Mouse (Mus musculus): ENCODE results near the gene Gpn1.
"Not testable (repeated sequence)": the region's sequence is repeated elsewhere in the genome, so short reads cannot be mapped to it uniquely, and the experiment has no call there.

Gpn1 gene

GRCm38 (mm10) chr5:31494513-31495297, at the start of gene Gpn1:
Gene Gpn1 (plus strand): TSS chr5:31494741.
- peak; percentile 91 for DNase-seq

GRCm38 (mm10) chr5:31451336-31451735, 43.2 kb upstream of the Gpn1 start:
- no peak for DNase-seq

DNA sequence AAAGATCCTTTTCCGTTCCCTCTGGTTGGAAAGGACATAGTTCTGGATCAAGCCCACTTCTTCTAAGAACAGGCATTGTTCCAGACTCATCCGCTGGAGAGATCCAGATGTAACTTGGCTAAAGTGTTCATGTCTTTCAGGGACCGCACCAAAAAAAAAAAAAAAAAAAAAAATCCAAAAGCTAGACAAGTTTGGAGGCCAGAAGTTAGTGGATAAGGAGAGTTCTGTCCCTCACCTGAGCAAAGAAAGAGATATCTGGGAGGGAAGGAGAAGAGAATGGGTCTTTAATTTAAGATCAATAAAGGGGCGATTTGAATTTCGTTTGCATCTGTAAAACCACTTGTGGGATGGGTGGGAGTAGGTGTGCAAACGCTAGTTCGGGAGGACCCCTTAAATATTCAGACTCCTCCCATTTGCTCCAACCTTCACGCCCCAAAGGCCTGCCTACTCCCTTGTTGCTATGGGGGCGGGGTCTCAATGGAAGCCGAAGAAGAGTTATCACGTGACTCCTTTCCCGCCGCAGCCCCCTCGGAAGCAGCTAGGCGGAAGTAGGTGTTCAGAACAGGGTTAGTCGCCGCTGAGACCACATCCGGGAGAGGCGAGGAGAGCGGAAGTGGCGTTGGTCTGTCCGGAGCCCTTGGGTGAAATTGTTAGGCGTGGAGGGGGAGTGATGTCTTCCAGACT, 42.5 kb upstream of the Gpn1 start, which contains the start of gene Zfp512:
Gene Zfp512, plus strand, starts transcription at position 554 of the 684 bp plus-strand sequence.
- peak; percentile 94 for DNase-seq

DNA sequence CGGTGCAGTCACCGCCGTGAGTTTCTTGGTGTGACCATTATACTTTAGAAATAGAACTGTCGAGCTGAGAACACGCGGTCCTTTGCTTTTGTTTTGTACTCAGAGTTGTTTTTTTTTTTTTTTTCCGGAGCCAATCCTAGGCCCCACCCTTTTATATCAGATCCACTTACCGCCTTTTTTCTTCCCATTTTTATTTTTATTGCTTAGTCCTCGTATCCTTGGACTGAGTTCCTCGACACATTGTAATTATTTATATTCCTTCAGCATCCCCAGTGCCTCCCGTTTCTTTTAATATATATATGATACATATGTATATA, 42.0 kb upstream of the Gpn1 start:
- no peak for DNase-seq

DNA sequence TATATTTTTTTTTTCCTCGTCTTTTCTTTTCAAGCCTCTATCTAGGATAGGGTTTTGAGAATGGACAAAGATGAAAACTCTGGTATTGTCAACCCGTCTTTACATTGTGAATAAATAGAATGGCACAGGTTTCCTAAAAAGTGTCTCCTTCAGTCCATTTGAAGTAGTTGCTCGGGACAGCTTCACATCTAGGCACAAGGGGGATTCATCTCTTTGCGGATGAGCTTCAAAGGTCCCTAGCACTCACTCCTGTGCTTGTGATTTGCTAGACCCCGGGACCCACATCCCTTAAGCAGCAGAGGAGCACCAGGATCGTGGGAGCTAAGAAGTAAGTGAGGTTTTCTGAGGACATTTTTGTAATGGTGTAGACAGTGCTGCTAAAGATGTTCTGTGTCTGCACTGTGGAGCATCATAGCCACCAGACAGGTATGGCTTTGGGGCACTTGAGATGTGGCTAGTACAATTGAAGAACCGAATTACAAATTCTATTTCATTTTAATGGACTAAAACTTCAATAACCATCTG, 41.6 kb upstream of the Gpn1 start:
- DNase-seq: no peak

GRCm38 (mm10) chr5:31467798-31468197, 26.7 kb upstream of the Gpn1 start:
- DNase-seq: no peak

GRCm38 (mm10) chr5:31469711-31470110, 24.8 kb upstream of the Gpn1 start:
- DNase-seq: no peak

- peak; percentile 60 for DNase-seq
Measured at GRCm38 (mm10) chr5:31470334-31470733, 24.2 kb upstream of the Gpn1 start.

DNA sequence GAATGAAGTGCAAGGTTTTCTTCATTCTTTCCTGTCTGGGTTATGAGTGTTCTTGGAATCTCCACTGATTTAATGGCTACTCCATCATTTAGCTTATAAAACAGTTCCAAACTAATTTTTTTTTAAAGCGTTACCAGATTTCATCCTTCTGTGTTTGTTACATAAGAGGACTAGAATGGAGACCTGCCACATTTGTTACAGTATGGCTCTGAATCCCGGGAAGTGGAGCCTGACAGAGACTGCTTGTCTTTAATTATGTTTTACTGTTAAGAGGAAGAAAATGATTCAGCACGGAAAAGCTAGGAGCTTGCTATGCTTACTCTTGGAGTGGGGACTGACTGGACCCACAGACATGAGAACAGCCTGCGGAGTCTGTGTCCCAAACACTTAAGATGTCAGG, 14.0 kb upstream of the Gpn1 start:
- DNase-seq: no peak

DNA sequence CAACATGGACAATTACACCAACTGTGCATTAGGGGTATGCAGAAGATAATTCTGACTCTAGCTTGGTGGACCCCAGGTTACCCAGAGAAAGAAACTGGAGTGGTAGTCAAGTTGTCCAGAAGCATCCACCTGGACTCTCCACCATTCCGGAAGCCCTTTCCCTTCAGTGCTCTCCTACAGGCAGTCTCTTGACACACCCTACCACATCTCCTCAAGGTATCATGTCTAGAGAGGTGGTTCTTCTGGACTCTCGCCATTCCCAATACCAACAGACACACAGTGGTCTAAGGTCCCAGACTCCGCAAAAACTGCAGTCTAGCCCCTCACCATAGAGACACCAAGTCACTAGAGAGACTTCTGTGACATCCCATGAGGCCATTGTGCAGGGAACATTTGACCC, 9.1 kb upstream of the Gpn1 start, which contains the start of gene 4930548H24Rik:
Gene 4930548H24Rik, plus strand, starts transcription at position 301 of the 400 bp plus-strand sequence.
- no peak for DNase-seq

DNA sequence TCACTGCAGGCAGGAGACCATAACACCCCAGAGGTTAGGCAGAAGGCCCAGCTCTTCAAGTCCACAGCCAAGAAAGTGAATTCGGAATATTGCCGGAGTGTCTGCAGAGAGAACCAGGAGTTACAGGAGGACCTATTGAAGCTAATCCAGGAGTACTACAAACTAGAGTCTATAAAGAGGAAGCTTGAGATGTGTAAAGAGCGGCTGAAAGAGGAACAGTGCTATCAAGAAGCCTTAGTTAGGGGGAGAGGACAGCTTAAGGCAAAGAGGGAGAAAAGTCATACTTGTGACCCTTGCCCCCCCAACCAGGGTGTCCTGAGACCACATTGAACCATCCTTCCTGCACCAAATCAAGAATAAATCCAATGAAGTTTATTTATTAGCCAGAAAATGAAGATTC, 6.7 kb upstream of the Gpn1 start:
- DNase-seq: no peak

DNA sequence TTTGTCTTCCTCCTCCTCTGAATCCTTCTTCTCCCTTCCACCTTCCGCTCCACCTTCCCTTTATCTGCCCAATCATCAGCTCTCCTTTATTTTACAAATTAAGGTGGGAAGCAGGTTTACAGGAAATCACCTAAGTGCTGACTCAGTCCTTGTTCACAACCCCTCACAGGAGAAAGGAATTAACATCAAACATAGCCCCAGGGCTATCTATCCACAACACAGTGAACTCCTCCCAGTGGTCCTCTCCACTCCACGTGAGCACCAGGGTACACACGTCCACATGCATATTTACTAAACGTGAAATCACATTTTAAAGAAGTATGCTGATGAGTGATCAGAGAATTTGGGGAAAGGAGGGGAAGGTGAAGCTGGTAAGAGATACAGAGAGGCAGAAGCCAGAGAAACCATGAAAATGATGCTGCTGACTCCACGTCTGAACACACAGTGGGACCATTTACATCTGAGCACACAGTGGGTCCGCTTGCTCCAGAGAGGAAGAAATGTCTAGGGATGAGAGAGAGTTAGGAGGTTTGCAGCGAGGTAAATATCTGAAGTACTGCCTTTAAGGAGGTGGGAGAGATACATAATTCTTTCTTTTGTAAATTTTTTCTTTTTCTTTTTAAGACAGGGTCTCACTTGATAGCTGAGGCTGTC, 5.3 kb upstream of the Gpn1 start:
- no peak for DNase-seq

- DNase-seq: no peak
Measured at GRCm38 (mm10) chr5:31492031-31492430, 2.5 kb upstream of the Gpn1 start.

- no peak for DNase-seq
Measured at GRCm38 (mm10) chr5:31504843-31505242, 10.3 kb downstream of the Gpn1 start.

DNA sequence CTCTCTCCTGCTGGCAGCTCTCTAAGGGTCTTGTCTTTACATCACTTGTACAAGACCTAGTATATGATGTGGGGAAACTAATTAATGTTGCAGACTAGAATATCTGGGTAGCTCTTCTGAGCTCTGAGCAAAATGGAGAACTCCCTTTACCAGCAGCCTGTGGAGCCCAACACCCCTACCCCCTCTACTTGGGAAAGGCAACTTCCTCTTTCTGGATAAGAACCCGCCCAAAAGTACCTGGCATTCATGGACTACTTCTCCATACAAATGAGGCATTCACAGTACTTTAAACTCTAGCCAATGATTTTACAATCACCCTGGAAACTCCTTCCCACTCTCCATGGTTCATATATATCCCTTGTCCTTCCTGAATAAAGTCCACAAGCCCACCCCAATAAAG, 17.9 kb downstream of the Gpn1 start:
- no peak for DNase-seq

GRCm38 (mm10) chr5:31520556-31520955, 26.0 kb downstream of the Gpn1 start:
- no peak for DNase-seq

DNA sequence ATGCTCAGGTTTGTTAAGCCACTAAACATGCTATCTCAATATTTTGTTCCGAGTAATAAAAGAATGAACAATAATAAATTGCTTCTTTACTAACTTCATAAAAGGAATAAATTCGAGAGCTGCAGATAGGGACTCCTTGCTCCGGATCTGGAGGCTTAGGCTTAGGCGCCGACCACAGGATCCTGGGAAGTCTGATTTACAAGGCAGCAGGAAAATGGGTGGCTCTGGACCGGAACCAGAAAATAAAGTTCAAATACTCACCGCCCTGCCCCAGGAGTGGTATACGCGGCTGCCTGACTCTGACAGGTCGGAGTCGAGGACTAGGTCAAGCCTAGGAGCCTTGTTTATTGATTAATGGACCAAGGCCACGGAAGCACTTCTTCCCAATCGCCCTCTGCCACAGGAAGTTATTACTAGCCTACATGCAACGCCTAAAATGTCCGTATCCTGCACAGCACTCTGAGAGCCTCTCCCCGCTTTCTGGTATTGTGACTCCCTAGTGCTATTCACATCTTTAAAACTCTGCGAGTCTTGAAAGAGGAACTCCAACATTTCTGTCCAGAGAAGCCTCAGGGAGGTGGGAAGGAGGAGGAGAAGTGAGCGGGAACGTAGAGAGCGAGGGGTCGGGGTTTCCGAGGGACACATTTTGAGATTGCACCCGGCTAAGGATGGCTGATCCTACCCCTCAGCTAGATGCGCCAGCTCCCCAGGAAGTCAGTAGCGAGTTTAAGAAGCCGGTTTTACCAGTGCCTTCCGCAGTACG, 32.0 kb downstream of the Gpn1 start, which contains the start of gene Slc4a1ap:
Gene Slc4a1ap, plus strand, starts transcription at position 642 of the 763 bp plus-strand sequence.
- DNase-seq: peak; percentile 76

- DNase-seq: peak; percentile 16
Measured at GRCm38 (mm10) chr5:31527117-31527680, 32.7 kb downstream of the Gpn1 start.

DNA sequence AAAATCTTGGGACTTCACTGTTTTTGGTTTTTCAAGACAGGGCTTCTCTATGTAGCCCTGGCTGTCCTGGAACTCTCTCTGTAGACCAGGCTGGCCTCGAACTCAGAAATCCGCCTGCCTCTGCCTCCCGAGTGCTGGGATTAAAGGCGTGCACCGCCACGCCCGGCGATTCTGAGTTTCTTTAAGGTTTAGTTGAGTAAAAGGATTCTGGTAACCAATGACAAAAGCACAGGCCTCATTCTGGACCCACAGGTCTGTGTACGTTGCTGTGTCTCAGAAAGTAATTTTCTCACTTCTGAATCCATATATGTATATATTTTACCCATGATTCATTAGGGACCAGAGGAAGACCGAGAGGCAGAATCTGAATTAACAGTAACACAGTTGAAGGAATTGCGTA, 33.2 kb downstream of the Gpn1 start, which contains the start of gene Supt7l:
Gene Supt7l, minus strand, starts transcription at position 101 of the 400 bp plus-strand sequence.
- DNase-seq: not testable (repeated sequence)

DNA sequence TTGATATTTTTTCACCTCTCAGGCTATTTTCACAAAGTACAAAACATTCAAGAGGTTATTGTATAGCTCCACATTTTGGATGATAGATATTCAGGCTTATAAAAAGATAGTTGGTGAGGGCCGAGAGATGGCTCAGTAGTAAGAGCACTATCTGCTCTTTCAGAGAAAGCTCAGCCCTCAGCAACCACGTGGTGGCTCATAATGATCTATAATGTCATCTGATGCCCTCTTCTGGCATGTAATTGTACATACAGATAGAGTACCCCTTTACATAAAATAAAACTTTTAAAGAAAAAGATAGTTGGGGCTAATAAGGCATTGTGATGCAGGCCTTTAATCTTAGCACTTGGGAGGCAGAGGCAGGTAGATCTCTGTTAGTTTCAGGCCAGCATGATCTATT, 34.0 kb downstream of the Gpn1 start:
- no peak for DNase-seq

DNA sequence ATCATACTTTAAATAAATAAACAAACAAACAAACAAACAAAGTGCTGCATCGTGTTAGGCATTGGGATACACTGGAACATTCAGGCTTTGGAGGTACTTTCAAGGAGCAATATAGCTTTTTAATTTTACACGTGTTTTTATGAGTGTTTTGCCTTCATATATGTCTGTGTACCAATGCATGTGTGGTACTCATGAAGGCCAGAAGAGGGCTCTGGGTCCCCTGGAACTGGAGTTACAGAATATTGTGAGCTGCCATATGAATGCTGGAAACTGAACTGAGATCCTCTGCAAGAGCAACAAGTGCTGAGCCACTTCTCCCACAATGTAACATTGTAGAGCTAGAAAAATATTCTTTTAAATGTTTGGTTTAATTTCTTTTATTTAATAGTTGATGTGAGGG, 40.7 kb downstream of the Gpn1 start:
- DNase-seq: no peak

DNA sequence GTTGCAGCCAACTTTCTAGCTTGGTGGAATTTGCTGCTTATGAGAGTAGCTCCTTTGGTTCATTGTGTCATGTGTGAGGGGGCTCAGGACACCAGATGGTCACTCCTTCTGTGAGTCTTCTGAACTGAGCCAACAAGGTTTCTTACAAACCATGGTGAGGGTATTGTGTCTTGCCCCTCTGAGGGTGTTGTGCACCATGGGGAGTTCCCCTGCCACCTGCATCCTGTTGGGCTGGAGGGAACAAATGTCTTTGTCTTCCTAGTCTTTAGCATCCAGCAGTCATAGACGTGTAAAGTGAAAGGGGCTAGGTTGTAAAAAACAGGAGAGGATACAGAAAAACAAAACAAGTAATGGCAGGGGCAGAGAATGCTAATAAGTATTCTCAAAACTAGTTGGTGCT, 64.9 kb downstream of the Gpn1 start:
- no peak for DNase-seq
